Mouse (Mus musculus): ENCODE results near the gene Rrm2. TPM values are rescaled to one million over a fixed set of nuclear protein-coding genes. Genes with fewer than 3 reads are reported as not detected.
"Not testable (repeated sequence)": the region's sequence is repeated elsewhere in the genome, so short reads cannot be mapped to it uniquely, and the experiment has no call there.

The Rrm2 gene
- polyA plus RNA-seq, 1 experiment: 1.8 TPM

DNA sequence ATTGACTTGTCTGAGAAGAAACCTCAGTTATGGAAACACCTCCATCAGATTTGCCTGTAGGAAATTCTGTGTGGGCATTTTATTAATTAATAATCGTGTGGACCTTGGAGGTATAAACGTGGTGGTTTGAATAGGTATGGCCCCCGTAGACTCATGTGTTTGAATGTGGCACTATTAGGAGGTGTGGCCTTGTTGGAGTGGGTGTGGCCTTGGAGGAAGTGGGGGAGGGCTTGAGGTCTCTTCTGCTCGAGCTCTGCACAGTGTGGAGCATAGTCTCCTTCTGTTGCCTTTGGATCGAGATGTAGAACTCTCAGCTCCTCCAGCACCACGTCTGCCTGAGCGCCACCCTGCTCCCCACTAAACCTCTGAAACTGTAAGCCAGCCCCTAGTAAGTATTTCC lies 24.6 kb upstream of the Rrm2 start:
- Histone ChIP-seq H3K4me3 (ENCODE audit: insufficient read depth, low read length) (no peak overlapping the region), H3K4me1 (ENCODE audit: control insufficient read depth, insufficient read depth, low read length) (peaks cover 4% of the 10 kb centered on the region), H3K27ac (ENCODE audit: insufficient read depth, low read length) (no peak overlapping the region)
- TF ChIP-seq POLR2A (IDR thresholded peaks at IDR 0.05; ENCODE audit: extremely low read depth, insufficient read depth, low read length) (no peak), CTCF (IDR thresholded peaks at IDR 0.05; ENCODE audit: extremely low read depth, insufficient read depth, low read length) (no peak)

- H3K4me3 ChIP-seq (ENCODE audit: insufficient read depth, low read length): no peak overlapping the region
- no peak for TF ChIP-seq POLR2A (IDR thresholded peaks at IDR 0.05; ENCODE audit: extremely low read depth, insufficient read depth, low read length)
- no peak overlapping the region for H3K27ac ChIP-seq (ENCODE audit: insufficient read depth, low read length)
- H3K4me1 ChIP-seq (ENCODE audit: control insufficient read depth, insufficient read depth, low read length): peaks cover 4% of the 10 kb centered on the region
Measured at GRCm38 (mm10) chr12:24686038-24686695, 21.9 kb upstream of the Rrm2 start.

- TF ChIP-seq CTCF (IDR thresholded peaks at IDR 0.05; ENCODE audit: extremely low read depth, insufficient read depth, low read length) (no peak), POLR2A (IDR thresholded peaks at IDR 0.05; ENCODE audit: extremely low read depth, insufficient read depth, low read length) (no peak)
- Histone ChIP-seq H3K27ac (ENCODE audit: insufficient read depth, low read length) (no peak overlapping the region), H3K4me1 (ENCODE audit: control insufficient read depth, insufficient read depth, low read length) (peaks cover 2% of the 10 kb centered on the region), H3K4me3 (ENCODE audit: insufficient read depth, low read length) (no peak overlapping the region)
Measured at GRCm38 (mm10) chr12:24686696-24687346, 21.2 kb upstream of the Rrm2 start.

DNA sequence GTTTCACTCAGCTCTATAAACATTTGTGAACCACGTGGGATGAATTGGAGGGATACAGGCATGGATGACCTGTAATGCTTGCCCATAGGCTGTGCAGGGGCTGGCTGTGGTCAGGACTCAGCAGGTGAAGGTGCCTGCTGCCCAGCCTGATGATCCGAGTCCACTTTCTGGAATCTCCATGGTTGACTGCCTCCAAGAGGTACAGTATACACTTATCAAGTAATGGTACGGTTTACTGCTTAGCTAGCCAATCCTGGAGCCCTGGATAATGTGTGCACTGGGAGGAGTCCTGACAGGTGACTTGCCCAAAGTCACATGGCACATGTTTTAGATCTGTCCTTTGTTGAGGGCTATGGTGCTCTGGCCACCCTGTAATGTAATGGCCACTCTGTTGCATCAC lies 17.7 kb upstream of the Rrm2 start:
- no peak overlapping the region for H3K4me3 ChIP-seq (ENCODE audit: insufficient read depth, low read length)
- no peaks in the 10 kb centered on the region for H3K4me1 ChIP-seq (ENCODE audit: control insufficient read depth, insufficient read depth, low read length)
- TF ChIP-seq CTCF (IDR thresholded peaks at IDR 0.05; ENCODE audit: extremely low read depth, insufficient read depth, low read length): no peak
- no peak for TF ChIP-seq POLR2A (IDR thresholded peaks at IDR 0.05; ENCODE audit: extremely low read depth, insufficient read depth, low read length)
- no peak overlapping the region for H3K27ac ChIP-seq (ENCODE audit: insufficient read depth, low read length)

DNA sequence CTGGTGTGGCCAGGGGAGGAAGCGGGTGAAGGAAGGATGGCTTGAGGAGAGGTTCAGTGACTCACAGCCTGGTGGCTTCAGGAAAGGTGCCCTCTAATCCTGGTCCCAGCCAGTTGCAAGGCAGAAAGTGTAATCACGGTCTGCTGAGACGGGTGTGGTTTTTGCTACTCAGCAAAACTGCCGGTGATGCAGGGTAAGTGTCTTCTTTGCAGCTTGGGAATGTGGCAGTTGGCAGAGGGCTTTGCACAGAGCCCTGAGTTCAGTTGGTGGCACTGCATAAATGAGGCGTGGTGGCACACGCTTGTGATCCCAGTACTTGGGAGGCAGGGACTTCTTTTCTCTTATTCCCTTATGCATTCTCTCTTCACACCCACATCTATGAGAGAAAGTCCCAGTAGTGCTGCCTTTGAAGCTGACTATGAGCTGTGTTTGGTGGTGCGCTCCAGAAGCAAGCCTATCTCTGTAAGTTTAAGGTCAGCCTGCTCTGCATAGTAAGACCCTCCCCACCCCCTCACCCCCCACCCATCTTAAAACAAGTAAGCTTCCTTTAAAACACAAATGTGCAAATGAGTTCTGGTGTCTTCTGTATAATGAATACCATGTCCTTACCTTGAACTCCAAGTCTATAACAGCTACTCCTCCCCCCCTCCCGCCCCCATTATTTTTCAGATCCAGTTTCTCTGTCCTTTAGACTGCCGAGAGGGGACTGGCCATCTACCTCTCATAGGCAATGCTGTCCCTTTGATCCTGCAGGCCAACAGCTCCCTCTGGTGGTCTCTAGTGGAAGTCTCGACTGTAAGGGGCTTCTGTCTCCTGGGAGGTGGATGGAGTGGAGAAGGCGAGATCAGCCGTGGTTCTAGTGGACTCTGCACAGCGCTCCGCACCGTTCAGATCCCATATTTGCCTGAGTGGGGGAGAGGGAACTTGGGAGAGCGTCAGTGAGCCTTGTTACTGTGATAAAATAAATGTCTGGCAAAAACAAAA lies 11.2 kb upstream of the Rrm2 start:
- TF ChIP-seq POLR2A (IDR thresholded peaks at IDR 0.05; ENCODE audit: extremely low read depth, insufficient read depth, low read length) (no peak), CTCF (IDR thresholded peaks at IDR 0.05; ENCODE audit: extremely low read depth, insufficient read depth, low read length) (peak; percentile 96)
- Histone ChIP-seq H3K27ac (ENCODE audit: insufficient read depth, low read length) (no peak overlapping the region), H3K4me3 (ENCODE audit: insufficient read depth, low read length) (no peak overlapping the region), H3K4me1 (ENCODE audit: control insufficient read depth, insufficient read depth, low read length) (no peaks in the 10 kb centered on the region)

DNA sequence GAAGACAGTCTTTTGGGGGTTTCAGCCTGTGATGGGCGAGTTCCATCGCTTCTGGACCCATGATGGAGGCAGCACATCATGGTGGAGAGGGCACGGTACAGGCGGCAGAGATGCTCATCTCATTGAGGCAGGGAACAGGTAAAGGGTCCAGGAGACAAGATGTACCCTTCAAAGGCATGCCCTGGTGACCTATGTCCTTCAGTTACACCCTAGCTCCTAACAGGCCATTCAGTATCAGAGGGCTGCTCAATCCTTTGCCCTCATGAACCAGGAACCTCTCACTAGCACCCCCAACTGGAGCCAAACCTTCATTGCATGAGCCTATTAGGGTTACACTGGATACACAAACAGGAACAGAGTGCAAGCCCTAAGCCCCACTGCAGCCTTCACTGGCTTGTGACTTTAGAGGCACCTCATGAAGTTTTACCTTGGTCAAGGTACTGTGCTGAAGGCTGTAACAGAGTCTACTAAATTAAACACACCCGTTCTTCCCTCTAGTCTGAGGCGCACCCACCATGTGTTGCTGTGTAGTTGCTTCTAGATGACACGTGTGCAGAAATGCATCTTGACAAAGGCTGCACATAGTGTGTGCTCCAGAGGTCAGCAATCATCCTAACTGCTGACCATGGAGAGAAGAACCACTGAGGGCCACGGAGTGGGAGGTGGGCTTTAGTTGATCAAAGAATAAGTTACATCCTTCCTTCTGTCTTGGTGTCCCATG lies 10.4 kb upstream of the Rrm2 start:
- Histone ChIP-seq H3K4me1 (ENCODE audit: control insufficient read depth, insufficient read depth, low read length) (no peaks in the 10 kb centered on the region), H3K27ac (ENCODE audit: insufficient read depth, low read length) (no peak overlapping the region), H3K4me3 (ENCODE audit: insufficient read depth, low read length) (no peak overlapping the region)
- TF ChIP-seq CTCF (IDR thresholded peaks at IDR 0.05; ENCODE audit: extremely low read depth, insufficient read depth, low read length): no peak
- TF ChIP-seq POLR2A (IDR thresholded peaks at IDR 0.05; ENCODE audit: extremely low read depth, insufficient read depth, low read length): no peak

GRCm38 (mm10) chr12:24698514-24698913 lies 9.5 kb upstream of the Rrm2 start:
- Histone ChIP-seq H3K4me3 (ENCODE audit: insufficient read depth, low read length) (no peak overlapping the region), H3K4me1 (ENCODE audit: control insufficient read depth, insufficient read depth, low read length) (no peaks in the 10 kb centered on the region), H3K27ac (ENCODE audit: insufficient read depth, low read length) (no peak overlapping the region)
- no peak for TF ChIP-seq CTCF (IDR thresholded peaks at IDR 0.05; ENCODE audit: extremely low read depth, insufficient read depth, low read length)
- no peak for TF ChIP-seq POLR2A (IDR thresholded peaks at IDR 0.05; ENCODE audit: extremely low read depth, insufficient read depth, low read length)

DNA sequence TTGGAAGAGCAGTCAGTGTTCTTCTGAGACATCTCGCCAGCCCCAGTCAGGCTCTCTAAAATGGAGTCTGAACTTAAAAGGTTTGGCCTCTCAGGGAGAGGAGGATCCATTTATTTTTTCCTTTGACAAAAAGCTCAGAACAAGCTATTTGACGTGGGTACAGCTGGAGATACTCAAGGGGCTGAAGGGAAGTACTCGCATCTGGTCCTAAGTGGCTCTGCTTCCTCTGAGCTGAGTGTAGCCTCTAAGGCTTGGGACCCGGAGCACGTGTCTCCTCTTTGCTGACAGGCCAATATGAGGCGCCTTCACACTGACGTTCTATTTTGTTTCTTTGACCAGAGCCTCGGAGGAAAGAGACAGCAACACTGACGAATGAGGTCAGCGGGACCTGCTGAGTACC lies 8.5 kb upstream of the Rrm2 start:
- TF ChIP-seq CTCF (IDR thresholded peaks at IDR 0.05; ENCODE audit: extremely low read depth, insufficient read depth, low read length): no peak
- no peak overlapping the region for H3K27ac ChIP-seq (ENCODE audit: insufficient read depth, low read length)
- no peaks in the 10 kb centered on the region for H3K4me1 ChIP-seq (ENCODE audit: control insufficient read depth, insufficient read depth, low read length)
- H3K4me3 ChIP-seq (ENCODE audit: insufficient read depth, low read length): no peak overlapping the region

DNA sequence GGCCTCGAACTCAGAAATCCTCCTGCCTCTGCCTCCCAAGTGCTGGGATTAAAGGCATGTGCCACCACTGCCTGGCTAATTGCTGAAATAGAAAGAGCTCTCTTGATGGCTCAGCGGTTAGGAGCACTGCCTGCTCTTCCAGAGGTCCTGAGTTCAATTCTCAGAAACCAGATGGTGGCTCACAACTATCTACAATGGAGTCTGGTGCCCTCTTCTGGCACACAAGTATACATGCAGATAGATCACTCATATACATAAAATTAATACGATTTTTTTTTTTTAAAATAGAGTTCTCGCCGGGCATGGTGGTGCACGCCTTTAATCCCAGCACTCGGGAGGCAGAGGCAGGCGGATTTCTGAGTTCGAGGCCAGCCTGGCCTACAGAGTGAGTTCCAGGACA lies 6.4 kb upstream of the Rrm2 start:
- H3K27ac ChIP-seq (ENCODE audit: insufficient read depth, low read length); H3K4me3 ChIP-seq (ENCODE audit: insufficient read depth, low read length); H3K4me1 ChIP-seq (ENCODE audit: control insufficient read depth, insufficient read depth, low read length): not testable (repeated sequence)
